Mouse (Mus musculus): Measurements from ENCODE around the gene Gspt1. TPM values are rescaled to one million over a fixed set of nuclear protein-coding genes. Genes with fewer than 3 reads are reported as not detected.

The Gspt1 gene
- total and polyA plus RNA-seq, 3 experiments: 111 to 886 (median 147) TPM

- Histone ChIP-seq H3K27me3 (replicated peaks) (no peaks in the 10 kb centered on the region), H3K36me3 (replicated peaks in 1 of 2; ENCODE audit: control insufficient read depth in 1 of 2, insufficient read depth in 1 of 2, low read length in 1 of 2) (no peaks in the 10 kb centered on the region), H3K9ac (ENCODE audit: insufficient read depth, low read depth) (no peak overlapping the region), H3K9me3 (replicated peaks; ENCODE audit: low read length) (no peaks in the 10 kb centered on the region), H3K4me1 (ENCODE audit: control insufficient read depth in 1 of 2, insufficient read depth in 2 of 2) (peaks cover 0 to 10% of the 10 kb centered on the region in 2 experiments; a peak in 2 of 4 replicates), H3K79me2 (replicated peaks; ENCODE audit: control insufficient read depth, extremely low read depth, insufficient read depth, poor library complexity, severe bottlenecking) (no peaks in the 10 kb centered on the region), H3K4me2 (ENCODE audit: insufficient read depth, low read depth, poor library complexity, severe bottlenecking) (no peak overlapping the region), H3K4me3 (replicated peaks in 1 of 3; ENCODE audit: low read depth in 2 of 3, low read length in 2 of 3, poor library complexity in 1 of 3) (no peak overlapping the region), H3K27ac (ENCODE audit: insufficient read depth, low read depth) (no peak overlapping the region)
- dilution Hi-C loops (cut with MboI; ENCODE audit: extremely low pct_ligation_motif_present, extremely low pct_unique_long_range_greater_than_20kb, low sequenced_read_pairs): no loop called here
- no peak for DNase-seq (ENCODE audit: extremely low read depth)
- in situ Hi-C loops (cut with MboI; ENCODE audit: low pct_ligation_motif_present, low pct_unique_long_range_greater_than_20kb, low sequenced_read_pairs): no loop called here
- TF ChIP-seq SIN3A (IDR thresholded peaks at IDR 0.05; ENCODE audit: low read length) (no peak), GABPA (IDR thresholded peaks at IDR 0.05; ENCODE audit: insufficient replicate concordance, low read depth, low read length) (no peak), BHLHE40 (IDR thresholded peaks at IDR 0.05; ENCODE audit: low read depth, low read length) (no peak), USF2 (conservative IDR thresholded peaks at IDR 0.05; ENCODE audit: low read depth, low read length) (no peak), CHD1 (IDR thresholded peaks at IDR 0.05; ENCODE audit: low read depth, low read length) (no peak), RCOR1 (conservative IDR thresholded peaks at IDR 0.05; ENCODE audit: low read depth, low read length) (no peak), CHD2 (IDR thresholded peaks at IDR 0.05; ENCODE audit: low read length) (no peak), ETS1 (conservative IDR thresholded peaks at IDR 0.05; ENCODE audit: low read depth, low read length) (no peak), KAT2A (IDR thresholded peaks at IDR 0.05; ENCODE audit: insufficient replicate concordance, low read length) (no peak), NELFE (IDR thresholded peaks at IDR 0.05; ENCODE audit: low read depth, low read length) (no peak), UBTF (IDR thresholded peaks at IDR 0.05; ENCODE audit: low read depth, low read length) (no peak), IRF4 (IDR thresholded peaks at IDR 0.05; ENCODE audit: low read depth, low read length) (no peak), E2F4 (IDR thresholded peaks at IDR 0.05; ENCODE audit: insufficient replicate concordance, low read depth, low read length) (no peak), EP300 (IDR thresholded peaks at IDR 0.05; ENCODE audit: low read length) (no peak), JUN (IDR thresholded peaks at IDR 0.05; ENCODE audit: insufficient read depth, low read depth, low read length) (no peak), MAFK (IDR thresholded peaks at IDR 0.05; ENCODE audit: insufficient replicate concordance, low read length) (no peak)
Measured at GRCm38 (mm10) chr16:11271073-11271472, 16.9 kb upstream of the Gspt1 start.

GRCm38 (mm10) chr16:11270642-11271041, 16.5 kb upstream of the Gspt1 start:
- H3K27ac ChIP-seq (ENCODE audit: insufficient read depth, low read depth): no peak overlapping the region
- in situ Hi-C loops (cut with MboI; ENCODE audit: low pct_ligation_motif_present, low pct_unique_long_range_greater_than_20kb, low sequenced_read_pairs): no loop called here
- H3K36me3 ChIP-seq (replicated peaks in 1 of 2; ENCODE audit: control insufficient read depth in 1 of 2, insufficient read depth in 1 of 2, low read length in 1 of 2): no peaks in the 10 kb centered on the region
- H3K79me2 ChIP-seq (replicated peaks; ENCODE audit: control insufficient read depth, extremely low read depth, insufficient read depth, poor library complexity, severe bottlenecking): no peaks in the 10 kb centered on the region
- H3K9me3 ChIP-seq (replicated peaks; ENCODE audit: low read length): no peaks in the 10 kb centered on the region
- dilution Hi-C loops (cut with MboI; ENCODE audit: extremely low pct_ligation_motif_present, extremely low pct_unique_long_range_greater_than_20kb, low sequenced_read_pairs): no loop called here
- H3K9ac ChIP-seq (ENCODE audit: insufficient read depth, low read depth): no peak overlapping the region
- no peak overlapping the region for H3K4me2 ChIP-seq (ENCODE audit: insufficient read depth, low read depth, poor library complexity, severe bottlenecking)
- TF ChIP-seq POLR2A (IDR thresholded peaks at IDR 0.05; ENCODE audit: low read depth, low read length) (no peak), JUN (IDR thresholded peaks at IDR 0.05; ENCODE audit: insufficient read depth, low read depth, low read length) (no peak), CHD2 (IDR thresholded peaks at IDR 0.05; ENCODE audit: low read length) (no peak), MAX (IDR thresholded peaks at IDR 0.05; ENCODE audit: low read length) (no peak), UBTF (IDR thresholded peaks at IDR 0.05; ENCODE audit: low read depth, low read length) (no peak), IRF4 (IDR thresholded peaks at IDR 0.05; ENCODE audit: low read depth, low read length) (no peak), ETS1 (conservative IDR thresholded peaks at IDR 0.05; ENCODE audit: low read depth, low read length) (no peak), PAX5 (IDR thresholded peaks at IDR 0.05; ENCODE audit: low read length) (no peak), TCF12 (IDR thresholded peaks at IDR 0.05; ENCODE audit: low read depth, low read length) (no peak), JUND (conservative IDR thresholded peaks at IDR 0.05; ENCODE audit: low read depth, low read length) (no peak), NRF1 (IDR thresholded peaks at IDR 0.05; ENCODE audit: low read depth, low read length) (no peak), E2F4 (IDR thresholded peaks at IDR 0.05; ENCODE audit: insufficient replicate concordance, low read depth, low read length) (no peak), BHLHE40 (IDR thresholded peaks at IDR 0.05; ENCODE audit: low read depth, low read length) (no peak), ZNF384 (IDR thresholded peaks at IDR 0.05; ENCODE audit: low read depth, low read length) (no peak)
- H3K27me3 ChIP-seq (replicated peaks): no peaks in the 10 kb centered on the region
- H3K4me3 ChIP-seq (replicated peaks in 1 of 3; ENCODE audit: low read depth in 2 of 3, low read length in 2 of 3, poor library complexity in 1 of 3): no peak overlapping the region
- peaks cover 0 to 10% of the 10 kb centered on the region in 2 experiments; a peak in 2 of 4 replicates for H3K4me1 ChIP-seq (ENCODE audit: control insufficient read depth in 1 of 2, insufficient read depth in 2 of 2)
- DNase-seq (ENCODE audit: extremely low read depth): no peak

Measured in CH12.LX (cell line).